Mouse (Mus musculus) spleen, adult 2 months (tissue): ENCODE measurements around the gene Retreg1.

Experiments
- CTCF ChIP-seq: fragments of 200-500 bp; IDR thresholded peaks from 2 replicates; pipeline ENCODE4 v1.5.1; 2011; ENCODE audit warnings: mild to moderate bottlenecking, inconsistent platforms; ENCODE audit not compliant: insufficient read depth, insufficient read length, insufficient replicate concordance; ENCODE audit errors: extremely low read depth
- POLR2A ChIP-seq: fragments of 200-500 bp; IDR thresholded peaks from 2 replicates; pipeline ENCODE4 v1.6.1; 2011; ENCODE audit warnings: low read depth, low read length, inconsistent platforms

- TF ChIP-seq CTCF (no peak), POLR2A (no peak)
These were observed 39.9 kb upstream of the Retreg1 start for GRCm38 (mm10) chr15:25803111-25803510.
